ENCODE assay signal across 12 mouse cellular contexts in the genomic region with DNA sequence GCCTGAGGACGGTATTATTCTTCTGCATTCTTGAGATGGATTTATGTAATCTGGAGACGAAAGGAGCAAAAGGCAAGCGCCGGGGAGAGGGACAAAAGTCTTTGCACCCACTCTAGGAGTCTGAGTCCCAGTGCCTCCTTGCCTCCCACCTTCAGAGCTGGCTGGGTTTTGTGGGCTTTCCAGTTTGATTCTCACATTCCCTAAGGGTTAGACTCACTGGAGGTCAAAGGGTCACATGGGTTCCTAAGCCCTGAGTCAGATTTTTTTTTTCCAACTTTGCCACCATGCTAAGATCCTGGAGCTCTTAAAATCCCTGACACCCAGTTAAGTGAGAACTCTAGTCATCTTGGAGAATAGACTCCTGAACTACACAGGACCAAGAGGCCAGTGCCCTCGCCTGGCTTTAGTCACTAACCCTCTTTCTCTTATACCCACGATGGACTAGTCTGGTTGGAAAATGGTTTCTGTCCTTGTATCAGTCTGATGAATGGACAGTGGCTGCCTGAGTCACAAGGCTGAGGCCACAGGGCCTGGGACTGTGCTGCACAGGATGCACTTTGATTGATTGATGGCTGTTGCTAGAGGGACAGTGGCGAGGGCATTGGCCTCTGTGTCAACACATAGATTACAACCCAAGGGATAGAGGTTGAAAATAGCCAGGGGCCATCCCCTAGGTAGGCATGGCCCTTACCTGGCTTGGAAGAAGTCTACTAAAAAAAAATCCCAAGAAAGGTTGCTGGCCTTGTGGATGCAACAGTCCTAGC.
DNase-seq lines count a peak whose midpoint lies in the region; ATAC-seq and TF ChIP-seq lines count a peak whose summit lies in the region.
"Had no signal": no experiment of that assay in that cellular context is flagged by ENCODE, and none has a peak within 500 bp of the region (broad histone marks: within the 10 kb centered on the region; RNA-seq: fewer than 3 reads in every experiment).

No protein-coding gene starts in this region.

- H3K4me3 ChIP-seq in kidney, embryonic 16.5 days (ENCODE audit: low read length) = no peak overlapping the region
- H3K4me3 ChIP-seq in ES-Bruce4 (ENCODE audit: low read depth, low read length) = no peak overlapping the region
- no peak overlapping the region for H3K4me3 ChIP-seq in liver, embryonic 13.5 days (replicated peaks)
- H3K4me3 ChIP-seq in hindbrain, postnatal 0 days (ENCODE audit: low read length) = no peak overlapping the region
- H3K4me3 ChIP-seq: heart, embryonic 15.5 days had no signal

- H3K9ac ChIP-seq in kidney, embryonic 16.5 days (replicated peaks; ENCODE audit: low read length) = no peak overlapping the region
- no peak overlapping the region for H3K9ac ChIP-seq in ES-Bruce4 (ENCODE audit: low read depth, poor library complexity, severe bottlenecking)
- no peak overlapping the region for H3K9ac ChIP-seq in liver, embryonic 13.5 days
- no peak overlapping the region for H3K9ac ChIP-seq in hindbrain, postnatal 0 days (replicated peaks; ENCODE audit: low read length)
- H3K9ac ChIP-seq: heart, embryonic 15.5 days had no signal

- no peak overlapping the region for H3K4me2 ChIP-seq in kidney, embryonic 16.5 days (replicated peaks; ENCODE audit: low read depth, low read length)
- no peak overlapping the region for H3K4me2 ChIP-seq in liver, embryonic 13.5 days
- H3K4me2 ChIP-seq in hindbrain, postnatal 0 days (ENCODE audit: low read depth, low read length) = no peak overlapping the region
- H3K4me2 ChIP-seq: heart, embryonic 15.5 days had no signal

- H3K27me3 ChIP-seq in kidney, embryonic 16.5 days (ENCODE audit: insufficient read depth, low read length) = no peaks in the 10 kb centered on the region
- H3K27me3 ChIP-seq in ES-Bruce4 (ENCODE audit: control insufficient read depth, insufficient read depth, low read length, poor library complexity, severe bottlenecking) = no peaks in the 10 kb centered on the region
- H3K27me3 ChIP-seq in liver, embryonic 13.5 days = 0 out of 2 replicates have a peak, but pooled peaks cover 2% of the 10 kb centered on the region
- no peaks in the 10 kb centered on the region for H3K27me3 ChIP-seq in hindbrain, postnatal 0 days (ENCODE audit: insufficient read depth, low read length)
- H3K27me3 ChIP-seq: heart, embryonic 15.5 days had no signal

- WGBS in kidney, embryonic 16.5 days = 58% methylated on average over 7 of the region's 7 CpGs
- 52% methylated on average over 7 of the region's 7 CpGs for WGBS in liver, embryonic 13.5 days (ENCODE audit: insufficient replicate concordance)
- 64% methylated on average over 7 of the region's 7 CpGs for WGBS in hindbrain, postnatal 0 days

- 0 out of 2 replicates have a peak, but pooled peaks cover 7% of the 10 kb centered on the region for H3K4me1 ChIP-seq in kidney, embryonic 16.5 days (ENCODE audit: insufficient read depth, low read length)
- peaks cover 7% of the 10 kb centered on the region for H3K4me1 ChIP-seq in ES-Bruce4 (ENCODE audit: control insufficient read depth, insufficient read depth, low read length)
- H3K4me1 ChIP-seq in liver, embryonic 13.5 days (replicated peaks) = peaks cover 31% of the 10 kb centered on the region
- no peaks in the 10 kb centered on the region for H3K4me1 ChIP-seq in hindbrain, postnatal 0 days (ENCODE audit: insufficient read depth, low read length)

- DNase-seq in kidney, adult 9 months = no peak
- peak; percentile 95 for DNase-seq in ZHBTc4 (ENCODE audit: low read depth, low spot score)
- no peak for DNase-seq in liver, embryonic 13.5 days
- no peak for DNase-seq in layer of hippocampus, postnatal 14 days (ENCODE audit: low spot score in 2 of 2)
- DNase-seq in hindbrain, postnatal 0 days (ENCODE audit: low spot score) = no peak
- DNase-seq in layer of hippocampus, adult 11-12 months (ENCODE audit: low spot score) = no peak
- DNase-seq: cerebellum, adult 11 months; right cerebral cortex, postnatal 25 days had no signal

- no peak for TF ChIP-seq EP300 in ES-Bruce4 (IDR thresholded peaks at IDR 0.05; ENCODE audit: insufficient read depth, low read depth, low read length)

- H3K9me3 ChIP-seq in kidney, embryonic 16.5 days (ENCODE audit: low read length) = no peaks in the 10 kb centered on the region
- no peaks in the 10 kb centered on the region for H3K9me3 ChIP-seq in ES-Bruce4 (replicated peaks; ENCODE audit: control insufficient read depth, insufficient read depth, low read length, poor library complexity, severe bottlenecking)
- H3K9me3 ChIP-seq in liver, embryonic 13.5 days (replicated peaks) = no peaks in the 10 kb centered on the region
- no peaks in the 10 kb centered on the region for H3K9me3 ChIP-seq in hindbrain, postnatal 0 days (ENCODE audit: low read length)
- H3K9me3 ChIP-seq: heart, embryonic 15.5 days had no signal

- peak overlapping the region; percentile 16; the same call in 1 of the 2 replicates for H3K27ac ChIP-seq in kidney, embryonic 16.5 days (ENCODE audit: low read length)
- peak overlapping the region; percentile 82 for H3K27ac ChIP-seq in ES-Bruce4 (ENCODE audit: insufficient read depth, low read length)
- no peak overlapping the region for H3K27ac ChIP-seq in liver, embryonic 13.5 days
- no peak overlapping the region for H3K27ac ChIP-seq in hindbrain, postnatal 0 days

- ATAC-seq in kidney, embryonic 16.5 days (ENCODE audit: low FRiP score, low TSS enrichment) = no peak
- peak; percentile 64; the same call in 1 of the 2 replicates for ATAC-seq in liver, embryonic 13.5 days (ENCODE audit: low read depth)
- ATAC-seq in hindbrain, postnatal 0 days = no peak

- no peak for TF ChIP-seq CTCF in ES-Bruce4 (IDR thresholded peaks at IDR 0.05; ENCODE audit: low read depth, low read length)
- no peak for TF ChIP-seq CTCF in hindbrain, postnatal 0 days (IDR thresholded peaks at IDR 0.05; ENCODE audit: low read depth)

- no peaks in the 10 kb centered on the region for H3K36me3 ChIP-seq in kidney, embryonic 16.5 days (ENCODE audit: insufficient read depth, low read length)
- H3K36me3 ChIP-seq in ES-Bruce4 (ENCODE audit: control insufficient read depth, insufficient read depth, low read length, poor library complexity, severe bottlenecking) = no peaks in the 10 kb centered on the region
- no peaks in the 10 kb centered on the region for H3K36me3 ChIP-seq in liver, embryonic 13.5 days
- H3K36me3 ChIP-seq in hindbrain, postnatal 0 days (ENCODE audit: insufficient read depth, low read length) = no peaks in the 10 kb centered on the region
- H3K36me3 ChIP-seq: G1E; heart, embryonic 15.5 days had no signal

- TF ChIP-seq POLR2A in ES-Bruce4 (IDR thresholded peaks at IDR 0.05; ENCODE audit: insufficient read depth, low read length) = no peak

Comparison
In these comparisons a context has a peak if more than half of its experiments do, and no peak if none do; other contexts are left out.
1. H3K27ac ChIP-seq: peak in kidney, embryonic 16.5 days (single experiment) and ES-Bruce4 (single experiment); none in liver, embryonic 13.5 days (single experiment) and hindbrain, postnatal 0 days (single experiment).